Mouse (Mus musculus) left cerebral cortex, adult 2 months (tissue): ENCODE results near the gene Abhd14a. TPM values are rescaled to one million over a fixed set of nuclear protein-coding genes. Genes with fewer than 3 reads are reported as not detected.

Source experiments
- DNase-seq, 2 experiments: peaks; one replicate each; pipeline ENCODE4 v3.0.0; 2021 to 2022; ENCODE audit warnings: low spot score in 2 of 2, mixed read lengths in 1 of 2; ENCODE audit errors: extremely low spot score in 1 of 2
- H3K27ac ChIP-seq: fragments of 200-600 bp; 2 replicates; pipeline ENCODE4 v1.8.1; 2022
- H3K4me3 ChIP-seq: fragments of 200-600 bp; 2 replicates; pipeline ENCODE4 v1.8.1; 2022
- CTCF ChIP-seq: fragments of 200-600 bp; IDR thresholded peaks from 2 replicates; pipeline ENCODE4 v1.8.1; 2022; ENCODE audit warnings: antibody characterized with exemption, mild to moderate bottlenecking, moderate library complexity
- intact Hi-C: fragments of 180-260 bp; cut with DNase I; formaldehyde crosslinking; loops from one replicate; pipeline ENCODE4 v1.15.1; 2025
- total RNA-seq, 2 experiments: library from RNA; stranded (reverse); gene quantifications; 2 replicates each; pipeline ENCODE4 v1.2.3; 2021

The Abhd14a gene
- total RNA-seq, 2 experiments from 2014 or later = 38.4 to 38.6 TPM

- intact Hi-C loops = loop anchor here (1.0 to 10.0 kb wide), 3 partner anchors 131 to 246 kb away; partner anchors contain the start of gene Wdr82
- TF ChIP-seq CTCF = no peak
- Histone ChIP-seq H3K4me3 (no peak overlapping the region), H3K27ac (peak overlapping the region; percentile 71)
- DNase-seq = no peak
Observed at GRCm38 (mm10) chr9:106420608-106421007, 26.9 kb downstream of the Abhd14a start.

- peak overlapping the region; percentile 25 for H3K4me3 ChIP-seq
- intact Hi-C loops = loop anchor here (1.0 to 2.0 kb wide), 4 partner anchors 15 to 117 kb away; no protein-coding TSS in a partner anchor
- DNase-seq = peak; percentile 93
- TF ChIP-seq CTCF = peak; percentile 38
- H3K27ac ChIP-seq = peak overlapping the region; percentile 63
Observed at GRCm38 (mm10) chr9:106417841-106418625, 29.4 kb downstream of the Abhd14a start.

- Histone ChIP-seq H3K4me3 (no peak overlapping the region), H3K27ac (peak overlapping the region; percentile 63)
- no peak for DNase-seq
- intact Hi-C loops = no loop called here
- no peak; the same call in none of the 2 replicates for TF ChIP-seq CTCF
Observed at GRCm38 (mm10) chr9:106416826-106417225, 30.7 kb downstream of the Abhd14a start.

GRCm38 (mm10) chr9:106413606-106414005 lies 33.9 kb downstream of the Abhd14a start:
- intact Hi-C loops = no loop called here
- TF ChIP-seq CTCF = no peak

GRCm38 (mm10) chr9:106412210-106412609 lies 35.3 kb downstream of the Abhd14a start:
- no peak overlapping the region for H3K27ac ChIP-seq
- TF ChIP-seq CTCF = no peak
- no peak for DNase-seq
- H3K4me3 ChIP-seq = no peak overlapping the region
- intact Hi-C loops = no loop called here

More at GRCm38 (mm10) chr9:106413606-106414005, 33.9 kb downstream of the Abhd14a start:
- Histone ChIP-seq H3K27ac (no peak overlapping the region), H3K4me3 (no peak overlapping the region)
- DNase-seq = no peak

GRCm38 (mm10) chr9:106411729-106412128 lies 35.7 kb downstream of the Abhd14a start:
- intact Hi-C loops = no loop called here
- no peak overlapping the region for H3K27ac ChIP-seq
- no peak for TF ChIP-seq CTCF
- H3K4me3 ChIP-seq = no peak overlapping the region
- DNase-seq = no peak

- Histone ChIP-seq H3K27ac (no peak overlapping the region), H3K4me3 (no peak overlapping the region)
- DNase-seq = peak in 1 of 2 experiments; percentile 54
Observed at GRCm38 (mm10) chr9:106411091-106411594, 36.3 kb downstream of the Abhd14a start.

GRCm38 (mm10) chr9:106410086-106410650 lies 37.3 kb downstream of the Abhd14a start:
- no peak for TF ChIP-seq CTCF
- intact Hi-C loops = no loop called here
- H3K4me3 ChIP-seq = no peak overlapping the region
- no peak for DNase-seq
- 0 out of 2 replicates have a peak overlapping the region, but pooled peaks have one; percentile 26 for H3K27ac ChIP-seq

More at GRCm38 (mm10) chr9:106411091-106411594, 36.3 kb downstream of the Abhd14a start:
- intact Hi-C loops = no loop called here
- TF ChIP-seq CTCF = no peak

GRCm38 (mm10) chr9:106409096-106409495 lies 38.4 kb downstream of the Abhd14a start:
- TF ChIP-seq CTCF = peak; percentile 18
- DNase-seq = no peak
- intact Hi-C loops = no loop called here
- Histone ChIP-seq H3K4me3 (no peak overlapping the region), H3K27ac (no peak overlapping the region)

GRCm38 (mm10) chr9:106406443-106407078 lies 40.9 kb downstream of the Abhd14a start:
- no peak for TF ChIP-seq CTCF
- intact Hi-C loops = no loop called here
- Histone ChIP-seq H3K4me3 (no peak overlapping the region), H3K27ac (peak overlapping the region; percentile 63)
- DNase-seq = peak in 1 of 2 experiments; percentile 55

- TF ChIP-seq CTCF = no peak
- intact Hi-C loops = no loop called here
- Histone ChIP-seq H3K4me3 (no peak overlapping the region), H3K27ac (0 out of 2 replicates have a peak overlapping the region, but pooled peaks have one; percentile 28)
- DNase-seq = no peak
Observed at GRCm38 (mm10) chr9:106405275-106405674, 42.2 kb downstream of the Abhd14a start.
